Mouse (Mus musculus): ENCODE measurements around the gene Slamf8. TPM values are rescaled to one million over a fixed set of nuclear protein-coding genes. Genes with fewer than 3 reads are reported as not detected.

The Slamf8 gene
- 2.3 TPM for polyA plus RNA-seq (2014; fragmentation: Illumina TruSeq; extraction: RNeasy Lipid Tissue Mini Kit (QIAGEN cat#74804); ENCODE audit: insufficient read depth, low read depth, low replicate concordance)

DNA sequence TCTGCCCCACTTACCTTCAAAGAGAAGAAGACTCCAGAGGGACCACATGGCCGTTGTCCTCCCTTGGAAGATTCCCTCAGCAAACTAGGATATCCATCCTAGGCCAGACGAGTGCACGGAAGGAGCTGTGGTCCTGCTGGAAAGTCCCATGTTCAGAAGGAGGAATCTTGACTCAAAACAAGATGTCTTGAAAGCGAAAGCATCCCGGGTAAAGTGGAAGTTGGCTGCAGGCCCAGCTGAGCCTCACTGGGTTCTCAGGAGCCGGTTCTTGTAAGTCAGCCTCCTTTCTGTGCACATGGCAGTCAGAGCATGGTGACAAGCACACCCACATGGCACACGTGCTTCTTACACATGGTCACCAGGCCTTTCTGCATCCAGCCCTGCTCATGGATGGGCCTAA is at the start of gene Slamf8:
Slamf8 (minus strand) TSS at position 184 of the 400 bp plus-strand sequence.

DNA sequence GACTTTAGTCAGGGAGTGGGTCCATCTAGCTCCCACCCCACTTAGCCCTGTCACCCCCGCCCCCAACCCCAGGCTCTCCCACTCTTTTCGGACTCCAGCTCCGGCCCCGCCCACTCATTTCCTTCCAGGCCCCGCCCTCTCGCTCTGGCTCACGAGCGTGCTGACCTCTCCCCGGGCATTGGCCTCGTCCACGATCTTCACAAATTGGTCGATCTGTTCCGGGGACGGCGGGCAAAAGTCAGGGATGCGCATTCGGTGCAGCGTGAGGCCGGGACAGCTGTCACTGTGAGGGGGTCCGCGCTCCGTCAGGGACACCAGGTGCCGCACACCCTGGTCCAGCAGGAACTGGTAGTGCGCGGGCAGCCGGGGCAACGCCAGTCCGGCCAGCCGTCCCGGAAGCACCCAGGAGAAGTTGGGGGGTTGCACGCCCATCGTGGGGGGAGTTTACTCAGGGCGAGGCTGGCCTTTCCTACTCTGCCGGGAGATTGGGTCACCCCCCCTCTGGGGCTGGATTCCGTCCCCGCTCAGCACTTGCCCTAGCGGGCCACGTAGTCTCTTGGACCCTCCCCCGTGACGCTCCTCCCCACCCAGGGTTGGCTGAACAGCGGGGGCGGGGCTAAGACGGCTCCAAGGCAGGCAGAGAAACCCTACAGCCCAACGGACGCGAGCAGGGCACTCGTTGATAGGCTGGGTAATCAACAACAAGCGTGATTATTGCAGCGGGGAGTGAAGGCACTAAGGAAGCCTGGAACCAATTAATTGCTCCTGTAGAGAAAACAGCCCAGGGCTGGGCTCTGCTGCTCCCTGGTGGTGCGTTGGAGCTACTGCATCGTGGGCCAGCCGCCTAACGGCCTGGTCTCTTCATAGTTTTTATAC is 42.3 kb upstream of the Slamf8 start, which contains the start of gene Dusp23:
Dusp23 (minus strand) TSS at position 512 of the 876 bp plus-strand sequence.

DNA sequence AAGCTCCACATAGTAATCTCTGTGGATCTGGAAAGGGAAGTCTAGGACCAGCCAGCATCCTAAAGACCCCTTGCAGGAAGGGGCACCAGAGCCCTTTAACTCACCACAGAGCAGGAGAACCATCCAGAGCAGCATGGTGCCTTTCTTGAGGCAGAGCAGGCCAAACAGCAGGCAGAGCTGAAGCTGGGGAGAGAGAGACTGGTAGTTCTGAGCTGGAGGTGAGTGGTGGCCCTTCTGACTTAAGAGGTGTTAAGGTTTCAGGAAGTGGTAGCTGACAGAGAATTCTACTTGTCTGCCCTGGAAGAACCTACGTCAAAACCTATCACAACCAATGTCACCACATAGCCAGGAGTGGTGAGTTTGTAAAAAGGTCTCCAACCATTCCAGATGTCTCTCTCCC is 12.0 kb upstream of the Slamf8 start, which contains the start of gene Fcrl6:
Fcrl6 (minus strand) TSS at position 226 of the 400 bp plus-strand sequence.

DNA sequence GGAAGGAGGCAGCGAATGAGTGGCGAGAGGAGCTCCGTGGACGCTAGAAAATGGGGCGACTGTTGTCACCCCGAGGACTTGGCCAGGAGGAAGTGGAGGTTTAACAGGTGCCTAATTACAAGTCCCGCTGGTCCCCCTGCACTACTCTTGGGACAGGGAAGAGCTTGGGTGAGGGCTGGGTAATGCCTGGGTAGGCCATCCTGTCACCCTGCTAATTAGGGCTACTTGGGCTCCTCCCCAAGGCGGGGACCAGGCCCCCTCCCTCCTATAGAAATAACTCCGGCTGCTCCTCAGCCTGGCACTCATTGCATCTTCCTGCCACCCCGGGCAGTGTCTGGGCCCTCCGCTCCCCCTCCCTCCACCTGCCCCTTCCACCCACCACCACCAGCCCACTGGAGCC is 34.7 kb downstream of the Slamf8 start, which contains the start of gene Vsig8:
Vsig8 (plus strand) TSS at position 301 of the 400 bp plus-strand sequence.

Other genes starting within 250 kb of the Slamf8 start
- gene Kcnj10, start 249.4 kb downstream of the Slamf8 start, polyA plus RNA-seq (2014; fragmentation: Illumina TruSeq; extraction: RNeasy Lipid Tissue Mini Kit (QIAGEN cat#74804); ENCODE audit: insufficient read depth, low read depth, low replicate concordance) = 0.08 TPM
- 4.4 TPM for gene Pigm, start 214.0 kb downstream of the Slamf8 start, polyA plus RNA-seq (2014; fragmentation: Illumina TruSeq; extraction: RNeasy Lipid Tissue Mini Kit (QIAGEN cat#74804); ENCODE audit: insufficient read depth, low read depth, low replicate concordance)
- gene Slamf9, start 115.2 kb downstream of the Slamf8 start, polyA plus RNA-seq (2014; fragmentation: Illumina TruSeq; extraction: RNeasy Lipid Tissue Mini Kit (QIAGEN cat#74804); ENCODE audit: insufficient read depth, low read depth, low replicate concordance) = 16.0 TPM
- 2.1 TPM for gene Igsf9, start 108.8 kb downstream of the Slamf8 start, polyA plus RNA-seq (2014; fragmentation: Illumina TruSeq; extraction: RNeasy Lipid Tissue Mini Kit (QIAGEN cat#74804); ENCODE audit: insufficient read depth, low read depth, low replicate concordance)
- 544 TPM for gene Tagln2, start 90.5 kb downstream of the Slamf8 start, polyA plus RNA-seq (2014; fragmentation: Illumina TruSeq; extraction: RNeasy Lipid Tissue Mini Kit (QIAGEN cat#74804); ENCODE audit: insufficient read depth, low read depth, low replicate concordance)
- gene Cfap45, start 69.8 kb downstream of the Slamf8 start, polyA plus RNA-seq (2014; fragmentation: Illumina TruSeq; extraction: RNeasy Lipid Tissue Mini Kit (QIAGEN cat#74804); ENCODE audit: insufficient read depth, low read depth, low replicate concordance) = 9.2 TPM
- gene Vsig8, start 34.6 kb downstream of the Slamf8 start, polyA plus RNA-seq (2014; fragmentation: Illumina TruSeq; extraction: RNeasy Lipid Tissue Mini Kit (QIAGEN cat#74804); ENCODE audit: insufficient read depth, low read depth, low replicate concordance) = 0.12 TPM
- gene Fcrl6, start 12.0 kb upstream of the Slamf8 start, polyA plus RNA-seq (2014; fragmentation: Illumina TruSeq; extraction: RNeasy Lipid Tissue Mini Kit (QIAGEN cat#74804); ENCODE audit: insufficient read depth, low read depth, low replicate concordance) = not detected
- gene Dusp23, start 42.4 kb upstream of the Slamf8 start, polyA plus RNA-seq (2014; fragmentation: Illumina TruSeq; extraction: RNeasy Lipid Tissue Mini Kit (QIAGEN cat#74804); ENCODE audit: insufficient read depth, low read depth, low replicate concordance) = 19.8 TPM
- gene Crp, start 107.5 kb upstream of the Slamf8 start, polyA plus RNA-seq (2014; fragmentation: Illumina TruSeq; extraction: RNeasy Lipid Tissue Mini Kit (QIAGEN cat#74804); ENCODE audit: insufficient read depth, low read depth, low replicate concordance) = not detected

All from lung, adult 10 weeks (tissue).